Mouse (Mus musculus): Measurements from ENCODE around the gene Olfr368.

DNA sequence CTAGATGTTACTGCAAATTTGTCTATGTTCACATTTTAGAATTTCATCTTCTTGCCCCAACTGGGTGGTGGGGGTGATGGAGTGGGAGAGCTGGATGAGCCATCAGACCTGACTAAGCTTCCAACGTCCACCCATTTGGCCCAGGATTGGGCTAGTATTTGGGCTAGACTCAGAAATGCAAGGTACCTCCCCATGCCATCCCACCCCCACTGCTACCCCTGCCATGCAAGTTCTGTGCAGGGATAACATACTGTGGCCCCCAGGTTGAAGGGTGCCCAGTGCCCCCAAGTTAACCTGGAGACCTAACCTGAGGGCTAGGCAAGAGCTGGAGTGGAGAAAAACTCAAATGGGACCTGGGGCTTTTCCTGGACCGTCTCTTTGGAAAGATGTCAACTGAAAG lies 33.6 kb downstream of the Olfr368 start:
- TF ChIP-seq CTCF (IDR thresholded peaks at IDR 0.05; ENCODE audit: low read depth) (no peak), EP300 (optimal IDR thresholded peaks at IDR 0.05) (no peak)

Data from stomach, postnatal 0 days (tissue).